Mouse (Mus musculus): ENCODE measurements at regions not wholly inside any gene's neighbourhood (a gene's known extent, or its start where the extent isn't known, plus 50 kb on each side); places are given as distances from the start of the nearest gene placed in this dataset.

GRCm38 (mm10) chr3:70196671-70197070 is 189.3 kb downstream of the Otol1 start:
- H3K4me2 ChIP-seq (replicated peaks; ENCODE audit: low read depth, low read length), result no peak overlapping the region
- DNase-seq (ENCODE audit: low spot score) (no peak), ATAC-seq (no peak)
- H3K27ac ChIP-seq (ENCODE audit: low read length), result no peak overlapping the region
- 77% methylated on average over 3 of the region's 3 CpGs for WGBS
- H3K36me3 ChIP-seq (ENCODE audit: insufficient read depth, low read length), result no peaks in the 10 kb centered on the region
- H3K9ac ChIP-seq (replicated peaks; ENCODE audit: low read depth), result no peak overlapping the region
- no peak overlapping the region for H3K4me3 ChIP-seq (ENCODE audit: low read depth, low read length)
- no peaks in the 10 kb centered on the region for H3K27me3 ChIP-seq (replicated peaks; ENCODE audit: insufficient read depth, low read length)
- H3K9me3 ChIP-seq (ENCODE audit: low read length), result no peaks in the 10 kb centered on the region
- no peaks in the 10 kb centered on the region for H3K4me1 ChIP-seq (ENCODE audit: insufficient read depth, low read depth, low read length)
- TF ChIP-seq CTCF (IDR thresholded peaks at IDR 0.05), result no peak
- TF ChIP-seq EP300 (IDR thresholded peaks at IDR 0.05), result no peak

- H3K4me1 ChIP-seq (ENCODE audit: insufficient read depth, low read depth, low read length), result no peaks in the 10 kb centered on the region
- no peak overlapping the region for H3K4me3 ChIP-seq (ENCODE audit: low read depth, low read length)
- no peaks in the 10 kb centered on the region for H3K36me3 ChIP-seq (ENCODE audit: insufficient read depth, low read length)
- DNase-seq (ENCODE audit: low spot score), result no peak
- H3K9me3 ChIP-seq (ENCODE audit: low read length), result no peaks in the 10 kb centered on the region
- no peak overlapping the region for H3K27ac ChIP-seq (ENCODE audit: low read length)
- H3K27me3 ChIP-seq (replicated peaks; ENCODE audit: insufficient read depth, low read length), result no peaks in the 10 kb centered on the region
- H3K9ac ChIP-seq (replicated peaks; ENCODE audit: low read depth), result no peak overlapping the region
- TF ChIP-seq EP300 (IDR thresholded peaks at IDR 0.05) (no peak), CTCF (IDR thresholded peaks at IDR 0.05) (no peak)
- WGBS, result 72% methylated on average over 3 of the region's 3 CpGs
- no peak overlapping the region for H3K4me2 ChIP-seq (replicated peaks; ENCODE audit: low read depth, low read length)
- ATAC-seq, result no peak
Observed at GRCm38 (mm10) chr3:70198890-70199289, 191.5 kb downstream of the Otol1 start.

GRCm38 (mm10) chr3:70201334-70201943 is 194.0 kb downstream of the Otol1 start:
- Histone ChIP-seq H3K4me3 (ENCODE audit: low read depth, low read length) (no peak overlapping the region), H3K27me3 (replicated peaks; ENCODE audit: insufficient read depth, low read length) (no peaks in the 10 kb centered on the region), H3K4me2 (replicated peaks; ENCODE audit: low read depth, low read length) (no peak overlapping the region), H3K36me3 (ENCODE audit: insufficient read depth, low read length) (no peaks in the 10 kb centered on the region), H3K4me1 (ENCODE audit: insufficient read depth, low read depth, low read length) (no peaks in the 10 kb centered on the region), H3K9me3 (ENCODE audit: low read length) (no peaks in the 10 kb centered on the region), H3K27ac (ENCODE audit: low read length) (no peak overlapping the region), H3K9ac (replicated peaks; ENCODE audit: low read depth) (no peak overlapping the region)
- ATAC-seq (no peak), DNase-seq (ENCODE audit: low spot score) (no peak)
- TF ChIP-seq EP300 (IDR thresholded peaks at IDR 0.05) (no peak), CTCF (IDR thresholded peaks at IDR 0.05) (no peak)
- 70% methylated on average over 3 of the region's 3 CpGs for whole genome bisulfite sequencing

GRCm38 (mm10) chr3:70215195-70215594 is 207.8 kb downstream of the Otol1 start:
- TF ChIP-seq CTCF (IDR thresholded peaks at IDR 0.05) (no peak), EP300 (IDR thresholded peaks at IDR 0.05) (no peak)
- no peaks in the 10 kb centered on the region for H3K36me3 ChIP-seq (ENCODE audit: insufficient read depth, low read length)
- WGBS, result 80% methylated on average over 3 of the region's 3 CpGs

GRCm38 (mm10) chr3:70216096-70216495 is 208.7 kb downstream of the Otol1 start:
- WGBS, result 83% methylated on average over 1 of the region's 1 CpGs
- H3K36me3 ChIP-seq (ENCODE audit: insufficient read depth, low read length), result no peaks in the 10 kb centered on the region
- TF ChIP-seq EP300 (IDR thresholded peaks at IDR 0.05) (no peak), CTCF (IDR thresholded peaks at IDR 0.05) (no peak)
- no peak overlapping the region for H3K4me3 ChIP-seq (ENCODE audit: low read depth, low read length)
- no peaks in the 10 kb centered on the region for H3K9me3 ChIP-seq (ENCODE audit: low read length)
- no peak overlapping the region for H3K9ac ChIP-seq (replicated peaks; ENCODE audit: low read depth)
- ATAC-seq, result no peak
- no peak for DNase-seq (ENCODE audit: low spot score)
- H3K4me2 ChIP-seq (replicated peaks; ENCODE audit: low read depth, low read length), result no peak overlapping the region
- H3K27me3 ChIP-seq (replicated peaks; ENCODE audit: insufficient read depth, low read length), result no peaks in the 10 kb centered on the region
- no peaks in the 10 kb centered on the region for H3K4me1 ChIP-seq (ENCODE audit: insufficient read depth, low read depth, low read length)
- H3K27ac ChIP-seq (ENCODE audit: low read length), result no peak overlapping the region

More at GRCm38 (mm10) chr3:70215195-70215594, 207.8 kb downstream of the Otol1 start:
- no peak for DNase-seq (ENCODE audit: low spot score)
- H3K9me3 ChIP-seq (ENCODE audit: low read length), result no peaks in the 10 kb centered on the region
- H3K27ac ChIP-seq (ENCODE audit: low read length), result no peak overlapping the region
- H3K4me1 ChIP-seq (ENCODE audit: insufficient read depth, low read depth, low read length), result no peaks in the 10 kb centered on the region
- no peak for ATAC-seq
- H3K4me2 ChIP-seq (replicated peaks; ENCODE audit: low read depth, low read length), result no peak overlapping the region
- H3K4me3 ChIP-seq (ENCODE audit: low read depth, low read length), result no peak overlapping the region
- H3K27me3 ChIP-seq (replicated peaks; ENCODE audit: insufficient read depth, low read length), result no peaks in the 10 kb centered on the region
- no peak overlapping the region for H3K9ac ChIP-seq (replicated peaks; ENCODE audit: low read depth)

- ATAC-seq (no peak), DNase-seq (ENCODE audit: low spot score) (no peak)
- TF ChIP-seq CTCF (IDR thresholded peaks at IDR 0.05), result no peak
- no peak for TF ChIP-seq EP300 (IDR thresholded peaks at IDR 0.05)
- 70% methylated on average over 4 of the region's 4 CpGs for WGBS
- Histone ChIP-seq H3K4me2 (replicated peaks; ENCODE audit: low read depth, low read length) (no peak overlapping the region), H3K4me3 (ENCODE audit: low read depth, low read length) (no peak overlapping the region), H3K27me3 (replicated peaks; ENCODE audit: insufficient read depth, low read length) (no peaks in the 10 kb centered on the region), H3K4me1 (ENCODE audit: insufficient read depth, low read depth, low read length) (no peaks in the 10 kb centered on the region), H3K27ac (ENCODE audit: low read length) (no peak overlapping the region), H3K9me3 (ENCODE audit: low read length) (no peaks in the 10 kb centered on the region), H3K9ac (replicated peaks; ENCODE audit: low read depth) (no peak overlapping the region), H3K36me3 (ENCODE audit: insufficient read depth, low read length) (no peaks in the 10 kb centered on the region)
Observed at GRCm38 (mm10) chr3:70218757-70219360, 211.4 kb downstream of the Otol1 start.

Data from lung, postnatal 0 days (tissue).